Mouse (Mus musculus) kidney, postnatal 0 days (tissue): Measurements from ENCODE around the gene Actr5. TPM values are rescaled to one million over a fixed set of nuclear protein-coding genes. Genes with fewer than 3 reads are reported as not detected.

ENCODE experiments used
- ATAC-seq: fragments of 200-750 bp; cut with Nextera tagmentation; replicated peaks from 2 replicates; pipeline ENCODE4 v1.8.0; 2017; ENCODE audit warnings: low read depth, moderate number of reproducible peaks, moderate TSS enrichment, moderate library complexity; ENCODE audit not compliant: low FRiP score
- DNase-seq: peaks from one replicate; pipeline ENCODE4 v3.0.0-alpha.2; 2016; ENCODE audit warnings: low spot score
- H3K27ac ChIP-seq: fragments of 300-500 bp; sonication (generic); 2 replicates; pipeline ENCODE4 v1.5.1; 2014; ENCODE audit warnings: mild to moderate bottlenecking
- H3K27me3 ChIP-seq: fragments of 300-500 bp; sonication (generic); 2 replicates; pipeline ENCODE4 v1.6.1; 2014; ENCODE audit warnings: low read length, mixed read lengths; ENCODE audit not compliant: insufficient read depth
- H3K36me3 ChIP-seq: fragments of 300-500 bp; sonication (generic); 2 replicates; pipeline ENCODE4 v1.6.1; 2014; ENCODE audit warnings: low read length, mixed read lengths; ENCODE audit not compliant: insufficient read depth
- H3K4me1 ChIP-seq: fragments of 300-500 bp; sonication (generic); replicated peaks from 2 replicates; pipeline ENCODE4 v1.6.1; 2014; ENCODE audit warnings: antibody characterized with exemption, low read length, mixed read lengths; ENCODE audit not compliant: insufficient read depth
- H3K4me2 ChIP-seq: fragments of 300-500 bp; sonication (generic); 2 replicates; pipeline ENCODE4 v1.6.1; 2014; ENCODE audit warnings: mild to moderate bottlenecking, low read length, moderate library complexity, mixed read lengths
- H3K4me3 ChIP-seq: fragments of 300-500 bp; sonication (generic); replicated peaks from 2 replicates; pipeline ENCODE4 v1.5.1; 2014; ENCODE audit warnings: low read depth, low read length
- H3K9ac ChIP-seq: fragments of 300-500 bp; sonication (generic); 2 replicates; pipeline ENCODE4 v1.6.1; 2014; ENCODE audit warnings: low read depth, low read length
- H3K9me3 ChIP-seq: fragments of 300-500 bp; sonication (generic); replicated peaks from 2 replicates; pipeline ENCODE4 v1.6.1; 2016; ENCODE audit warnings: low read length, inconsistent platforms, mixed read lengths
- CTCF ChIP-seq: IDR thresholded peaks from 2 replicates; pipeline ENCODE4 v1.5.1; 2016; ENCODE audit warnings: antibody characterized with exemption, low read depth, mild to moderate bottlenecking, moderate library complexity
- WGBS: fragments of 180-500 bp; shearing (Covaris S2); extraction: QIAGEN DNeasy Blood & Tissue Kit; methylation state at CpG from one replicate; pipeline ENCODE4 v1.1.7; 2014; 5-methylcytosine and 5-hydroxymethylcytosine counted together
- polyA plus RNA-seq: library from polyadenylated mRNA; unstranded; fragments of >200 nt; fragmentation: Nextera tagmentation; extraction: Ambion mirVana; gene quantifications from 2 replicates; pipeline ENCODE4 v1.2.1, GENCODE M21; 2015

Gene Actr5
- polyA plus RNA-seq, 1 experiment from 2014 or later: 9.1 TPM

DNA sequence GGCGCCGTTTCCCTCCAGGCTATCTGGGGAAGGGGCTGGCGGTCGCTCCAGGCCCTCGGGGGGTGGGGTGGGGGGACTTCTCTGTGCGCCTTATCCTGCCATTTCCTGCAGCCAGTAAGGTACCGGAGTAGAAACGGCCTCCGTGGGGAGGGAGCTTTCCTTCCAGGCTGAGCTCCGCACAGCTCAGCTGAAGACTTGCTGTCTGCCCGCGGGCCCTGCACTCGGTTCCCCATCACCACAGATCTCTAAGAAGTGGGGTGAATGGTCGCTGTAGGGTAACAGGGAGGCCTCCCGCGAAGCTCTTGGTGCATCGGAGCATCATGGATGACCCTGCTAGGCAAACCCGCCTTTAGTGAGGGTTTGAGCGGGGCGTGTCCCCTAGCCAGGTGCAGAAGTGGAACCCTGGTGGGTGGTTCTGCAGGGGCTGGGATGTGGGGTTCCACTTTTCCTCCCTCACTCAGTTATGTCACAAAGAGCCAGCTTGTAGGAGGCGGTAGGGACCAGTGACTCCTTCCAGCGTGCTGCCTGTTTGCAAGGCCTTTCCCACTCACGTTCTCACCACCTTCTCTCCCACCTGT is 43.8 kb downstream of the Actr5 start:
- ATAC-seq: no peak
- peaks cover 30% of the 10 kb centered on the region for H3K4me1 ChIP-seq

DNA sequence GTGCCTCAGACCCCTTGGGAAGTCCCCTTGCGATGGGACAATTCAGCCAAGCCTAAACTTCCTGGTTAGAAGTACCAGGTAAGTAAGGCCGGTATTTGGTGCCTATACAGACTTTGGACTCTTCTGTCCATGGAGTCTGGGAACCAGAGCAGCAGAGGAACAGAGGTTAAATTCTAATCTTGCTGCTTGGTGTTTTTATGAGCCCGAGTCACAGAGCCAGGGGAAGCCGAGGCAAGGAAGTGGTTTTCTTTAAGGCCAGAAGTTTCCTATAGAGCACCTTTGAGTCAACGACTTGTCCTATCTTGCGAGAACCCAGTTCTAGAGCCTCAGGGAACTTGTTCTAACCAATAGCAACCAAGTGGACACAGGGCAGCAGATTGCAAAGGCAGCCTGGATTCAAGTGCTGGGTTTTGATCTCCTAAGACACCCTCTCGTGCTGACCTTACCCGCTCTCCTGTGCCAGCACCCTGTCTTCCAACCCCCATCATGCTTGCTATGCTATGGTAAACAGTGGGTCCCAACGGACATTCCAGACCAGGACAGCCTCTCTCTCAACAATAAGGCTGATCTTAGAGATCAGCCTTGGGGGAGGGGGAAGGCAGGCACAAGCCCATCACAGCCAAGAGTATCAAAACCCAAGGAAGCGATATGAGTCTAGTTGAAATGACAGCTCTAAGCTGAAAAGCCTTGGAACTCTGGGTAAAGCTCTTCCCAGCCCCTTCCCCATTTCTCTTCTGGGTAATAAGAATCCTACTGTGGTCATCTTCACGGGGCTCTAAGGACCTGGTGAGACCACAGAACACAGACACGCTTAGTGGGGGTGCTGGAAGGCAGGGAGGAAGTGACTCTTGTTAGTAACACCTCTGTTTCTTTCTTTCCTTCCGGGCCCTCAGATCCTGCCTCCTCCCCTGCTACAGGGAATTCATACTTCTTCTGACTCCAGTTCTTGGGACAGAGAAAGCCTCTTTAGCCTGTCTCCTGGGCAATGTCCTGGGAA is 44.8 kb downstream of the Actr5 start:
- Histone ChIP-seq H3K9ac (no peak overlapping the region), H3K36me3 (no peaks in the 10 kb centered on the region), H3K4me2 (peak overlapping the region; percentile 89), H3K27ac (0 out of 2 replicates have a peak overlapping the region, but pooled peaks have one; percentile 22), H3K4me3 (peak overlapping the region; percentile 57; the same call in 1 of the 2 replicates), H3K4me1 (peaks cover 33% of the 10 kb centered on the region), H3K9me3 (no peaks in the 10 kb centered on the region), H3K27me3 (0 out of 2 replicates have a peak, but pooled peaks cover 5% of the 10 kb centered on the region)
- no peak for TF ChIP-seq CTCF
- DNase-seq (no peak), ATAC-seq (no peak)
- 58% methylated on average over 13 of the region's 13 CpGs for WGBS

More for the DNA sequence above, 43.8 kb downstream of the Actr5 start:
- Histone ChIP-seq H3K4me3 (peak overlapping the region; percentile 57), H3K27me3 (0 out of 2 replicates have a peak, but pooled peaks cover 5% of the 10 kb centered on the region), H3K4me2 (peak overlapping the region; percentile 89), H3K36me3 (no peaks in the 10 kb centered on the region), H3K27ac (no peak overlapping the region), H3K9me3 (no peaks in the 10 kb centered on the region), H3K9ac (peak overlapping the region; percentile 59; the same call in 1 of the 2 replicates)
- peak; percentile 6 for DNase-seq
- 12% methylated on average over 23 of the region's 23 CpGs for WGBS
- no peak for TF ChIP-seq CTCF

DNA sequence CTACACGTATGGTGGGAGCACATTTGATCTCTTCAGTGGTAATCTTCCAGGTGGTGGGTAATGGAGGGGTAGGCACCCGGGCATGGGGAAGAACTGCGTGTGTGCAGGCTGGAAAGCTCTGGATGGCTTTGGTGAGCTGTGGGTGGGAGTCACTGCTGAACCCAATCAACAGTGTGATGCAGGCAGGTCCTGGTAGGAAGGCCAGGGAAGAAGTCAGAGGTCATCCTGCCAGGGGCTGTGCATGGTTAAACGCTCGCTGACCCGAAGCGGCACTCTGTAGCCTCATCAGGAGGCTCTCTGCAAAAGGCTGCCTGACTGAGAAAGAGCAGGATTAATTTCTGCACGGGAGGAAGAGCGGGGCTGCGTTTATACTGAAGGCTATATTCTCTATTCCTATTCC is 45.9 kb downstream of the Actr5 start:
- H3K27me3 ChIP-seq: 0 out of 2 replicates have a peak, but pooled peaks cover 5% of the 10 kb centered on the region
- 26% methylated on average over 10 of the region's 10 CpGs for WGBS
- 0 out of 2 replicates have a peak overlapping the region, but pooled peaks have one; percentile 6 for H3K27ac ChIP-seq
- ATAC-seq: peak; percentile 41; the same call in 1 of the 2 replicates
- peak; percentile 58 for DNase-seq
- H3K36me3 ChIP-seq: no peaks in the 10 kb centered on the region
- peaks cover 33% of the 10 kb centered on the region for H3K4me1 ChIP-seq
- H3K9me3 ChIP-seq: no peaks in the 10 kb centered on the region
- no peak for TF ChIP-seq CTCF
- no peak overlapping the region for H3K4me3 ChIP-seq
- no peak overlapping the region for H3K9ac ChIP-seq
- H3K4me2 ChIP-seq: no peak overlapping the region

DNA sequence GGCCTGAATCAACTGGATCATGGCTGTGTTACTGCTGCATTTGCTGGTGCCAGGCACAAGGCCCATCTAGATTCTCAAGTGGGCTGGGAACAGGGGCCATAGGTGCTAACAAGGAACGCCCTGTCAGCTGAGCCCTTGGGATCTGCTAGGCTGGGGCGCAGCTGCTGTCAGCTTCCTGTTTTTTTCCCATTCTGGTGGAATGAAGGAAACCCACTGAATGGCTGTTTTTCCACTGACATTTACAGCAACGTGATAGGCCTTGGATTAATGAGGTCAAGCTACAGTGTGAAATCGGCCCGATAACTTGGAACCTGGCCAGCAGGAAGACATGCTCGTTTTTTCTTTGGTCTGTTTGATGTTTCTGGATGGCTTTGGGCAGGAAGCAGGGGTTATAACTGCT is 48.1 kb downstream of the Actr5 start:
- Histone ChIP-seq H3K9me3 (no peaks in the 10 kb centered on the region), H3K27ac (peak overlapping the region; percentile 57; the same call in 1 of the 2 replicates), H3K36me3 (no peaks in the 10 kb centered on the region), H3K4me3 (no peak overlapping the region), H3K4me2 (no peak overlapping the region), H3K27me3 (no peaks in the 10 kb centered on the region), H3K9ac (no peak overlapping the region), H3K4me1 (peaks cover 25% of the 10 kb centered on the region; the same call in 1 of the 2 replicates)
- DNase-seq: peak; percentile 83
- no peak for TF ChIP-seq CTCF
- WGBS: 8% methylated on average over 6 of the region's 6 CpGs
- ATAC-seq: no peak

DNA sequence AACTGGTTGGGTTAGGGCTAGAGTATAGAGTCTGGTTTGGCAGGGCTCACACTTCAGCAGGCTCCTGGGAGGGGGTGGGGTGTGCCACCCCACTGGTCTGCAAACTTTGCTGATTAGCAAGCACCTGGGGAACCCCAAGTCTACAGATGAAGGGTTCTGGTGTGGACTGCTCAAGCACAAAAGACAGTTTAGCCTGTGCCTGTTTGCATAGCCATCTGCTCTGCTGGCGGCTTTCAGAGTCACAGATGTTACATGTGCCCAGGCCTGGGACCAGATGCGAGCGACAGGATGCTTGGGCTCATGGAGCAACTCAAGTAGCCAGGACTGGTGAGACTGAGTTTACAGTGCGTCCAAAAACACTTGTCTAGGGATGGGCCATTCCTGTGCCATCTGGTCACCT is 48.8 kb downstream of the Actr5 start:
- WGBS: 66% methylated on average over 4 of the region's 4 CpGs
- Histone ChIP-seq H3K4me1 (peaks cover 20% of the 10 kb centered on the region; the same call in 1 of the 2 replicates), H3K36me3 (no peaks in the 10 kb centered on the region), H3K4me3 (no peak overlapping the region), H3K9ac (no peak overlapping the region), H3K27ac (peak overlapping the region; percentile 57; the same call in 1 of the 2 replicates), H3K4me2 (no peak overlapping the region), H3K27me3 (no peaks in the 10 kb centered on the region), H3K9me3 (no peaks in the 10 kb centered on the region)
- no peak for TF ChIP-seq CTCF
- ATAC-seq: no peak
- DNase-seq: no peak

DNA sequence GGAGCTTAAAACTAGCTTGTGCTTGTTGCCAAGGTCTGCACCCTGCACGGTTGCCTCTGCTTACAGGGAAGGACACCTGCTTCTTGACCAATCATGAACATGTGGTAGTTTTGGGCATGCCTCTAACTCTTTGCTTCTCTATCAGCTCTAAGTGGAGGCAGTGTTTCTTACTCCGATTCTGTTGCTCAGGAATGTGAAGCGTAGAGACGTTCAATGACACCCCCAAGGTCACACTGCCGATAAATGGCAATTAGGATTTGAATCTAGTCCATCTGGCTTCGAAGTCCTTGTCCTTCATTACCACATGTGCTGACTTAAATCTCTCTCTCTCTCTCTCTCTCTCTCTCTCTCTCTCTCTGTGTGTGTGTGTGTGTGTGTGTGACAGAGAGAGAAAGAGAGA is 49.4 kb downstream of the Actr5 start:
- Histone ChIP-seq H3K4me1 (peaks cover 18% of the 10 kb centered on the region; the same call in 1 of the 2 replicates), H3K4me2 (no peak overlapping the region)
- TF ChIP-seq CTCF: no peak

More for the DNA sequence above, 49.4 kb downstream of the Actr5 start:
- no peaks in the 10 kb centered on the region for H3K27me3 ChIP-seq
- H3K27ac ChIP-seq: no peak overlapping the region
- H3K9ac ChIP-seq: no peak overlapping the region
- DNase-seq: no peak
- no peak overlapping the region for H3K4me3 ChIP-seq
- no peaks in the 10 kb centered on the region for H3K9me3 ChIP-seq
- no peak for ATAC-seq
- 70% methylated on average over 6 of the region's 6 CpGs for WGBS
- no peaks in the 10 kb centered on the region for H3K36me3 ChIP-seq
